Mouse (Mus musculus): ENCODE data around the gene Ccdc136.
"Not testable (repeated sequence)": the region's sequence is repeated elsewhere in the genome, so short reads cannot be mapped to it uniquely, and the experiment has no call there.

Gene Ccdc136

DNA sequence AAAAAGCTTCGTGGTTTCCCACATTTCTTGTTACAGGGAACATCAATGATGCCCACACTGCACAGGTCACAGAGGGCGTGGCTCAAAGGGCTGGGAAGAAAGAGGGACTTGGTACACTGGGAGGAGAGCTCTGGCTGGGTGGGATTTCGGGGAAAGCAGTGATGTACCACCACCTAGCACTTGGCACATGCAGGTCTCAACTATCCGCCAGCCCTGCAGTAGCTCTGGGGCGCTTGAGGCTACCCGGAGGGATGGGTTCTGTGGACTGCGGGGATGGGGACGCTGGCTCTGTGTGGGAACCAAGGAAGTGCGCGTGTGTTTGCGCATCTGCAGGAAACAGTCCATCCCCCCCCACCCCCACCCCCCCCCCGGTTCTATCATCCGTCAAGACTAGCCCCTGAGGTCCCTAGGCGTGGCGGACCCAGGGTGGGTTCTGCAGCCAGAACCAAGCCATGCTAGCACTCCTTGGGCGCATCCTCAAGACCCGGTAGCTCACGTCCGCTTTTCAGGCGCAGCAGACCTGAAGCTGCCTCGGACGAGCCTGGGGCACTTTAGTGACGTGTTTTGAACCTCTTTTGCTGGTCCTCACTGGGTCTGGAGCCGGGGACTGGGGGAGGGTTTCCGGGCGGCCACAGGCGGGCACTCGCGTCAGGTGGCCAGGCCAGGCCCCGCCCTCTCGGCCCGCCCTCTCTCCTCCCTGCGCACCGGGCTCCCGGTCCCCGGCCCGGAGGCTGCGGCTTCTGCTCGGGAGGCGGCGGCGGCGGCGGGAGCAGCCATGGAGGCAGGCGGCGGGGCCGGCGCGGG lies at the start of gene Ccdc136:
Ccdc136 (plus strand) TSS at position 400 of the 804 bp plus-strand sequence.
- peak; percentile 48 for DNase-seq (ENCODE audit: low spot score)

DNA sequence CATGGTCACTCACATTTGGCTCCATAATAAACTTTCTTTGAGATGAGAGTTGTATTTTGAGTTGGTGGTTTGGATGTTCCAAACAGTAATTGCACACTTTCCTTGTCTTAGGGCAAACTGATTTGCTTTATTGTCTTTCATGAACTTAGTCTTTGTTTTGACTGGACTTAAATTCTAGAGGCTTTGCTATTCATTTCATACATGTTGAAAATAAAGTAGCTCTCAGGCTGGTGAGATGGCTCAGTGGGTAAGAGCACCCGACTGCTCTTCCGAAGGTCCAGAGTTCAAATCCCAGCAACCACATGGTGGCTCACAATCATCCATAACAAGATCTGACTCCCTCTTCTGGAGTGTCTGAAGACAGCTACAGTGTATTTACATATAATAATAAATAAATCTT lies 49.6 kb upstream of the Ccdc136 start:
- not testable (repeated sequence) for DNase-seq (ENCODE audit: low spot score)

DNA sequence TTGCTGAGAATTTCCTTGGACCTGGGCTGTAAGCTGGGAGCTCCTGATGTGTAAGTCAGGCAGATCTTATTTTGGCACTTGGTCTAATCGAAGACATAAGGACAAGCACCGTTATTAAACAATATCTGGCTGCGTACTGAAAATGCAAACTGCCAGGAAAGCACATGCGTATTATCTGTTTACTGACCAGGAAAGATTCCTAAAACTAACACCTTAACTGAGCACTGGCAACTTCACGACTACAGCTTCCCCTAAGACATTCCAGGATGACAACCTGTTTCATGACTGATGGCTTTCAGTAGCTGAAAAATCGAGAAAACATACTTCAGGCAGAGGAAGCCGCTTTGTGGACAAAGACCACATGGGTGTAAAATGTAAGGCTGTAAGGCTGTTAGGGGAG lies 48.9 kb upstream of the Ccdc136 start:
- no peak for DNase-seq (ENCODE audit: low spot score)

DNA sequence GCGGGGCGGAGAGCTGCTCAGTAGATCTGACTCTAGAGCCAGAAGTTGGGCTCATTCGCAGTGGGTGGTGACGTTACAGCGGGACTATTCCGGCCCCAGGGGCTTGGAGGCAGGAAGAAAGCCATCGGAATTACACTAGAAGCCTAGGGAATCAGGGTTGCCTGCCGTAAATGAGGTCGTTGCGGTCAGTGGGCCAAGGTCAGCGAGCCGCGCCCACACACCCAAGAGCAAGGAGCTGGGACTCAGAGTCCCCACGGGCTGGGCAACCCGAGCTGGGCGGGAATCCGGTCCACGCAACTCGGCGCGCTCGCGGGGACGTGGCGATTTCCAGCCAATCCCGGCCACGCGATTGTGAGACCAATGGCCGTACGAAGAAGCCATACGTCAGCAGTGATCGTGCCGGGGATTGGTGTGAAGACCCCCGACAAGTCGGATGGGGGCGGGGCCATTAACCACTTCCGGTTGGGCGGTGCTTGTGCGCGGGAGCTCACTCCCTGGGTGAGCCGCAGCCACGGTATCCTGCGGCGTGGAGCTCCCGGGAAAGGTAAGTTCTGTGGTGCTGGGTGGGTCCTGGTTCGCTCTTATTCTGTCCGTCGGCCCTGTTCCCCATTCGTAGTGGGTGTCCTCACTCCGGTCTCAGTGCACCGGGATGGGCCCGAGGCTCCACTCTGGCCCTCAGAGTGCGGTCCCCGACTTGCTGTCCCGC lies 48.3 kb upstream of the Ccdc136 start, which contains the start of gene Calu:
Calu (plus strand) TSS at position 405 of the 706 bp plus-strand sequence.
- peak; percentile 100 for DNase-seq (ENCODE audit: low spot score)

DNA sequence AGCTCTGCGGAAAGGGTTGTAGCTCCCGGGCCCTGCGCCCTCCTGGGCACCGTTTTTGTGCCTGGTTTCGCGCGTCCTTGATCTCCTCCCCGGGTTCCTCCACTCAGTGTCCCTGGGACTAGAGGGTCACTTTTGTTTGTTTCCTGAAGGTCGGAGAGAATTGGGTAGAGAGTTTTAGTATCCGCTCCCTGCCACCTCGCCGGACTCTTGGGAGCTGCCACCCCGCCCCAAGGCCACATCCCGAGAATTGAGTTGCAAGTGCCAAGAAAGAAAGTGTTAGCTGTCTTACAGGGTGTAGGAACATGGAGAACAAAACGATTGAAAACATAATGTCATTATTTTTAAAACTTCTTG lies 47.8 kb upstream of the Ccdc136 start:
- no peak for DNase-seq (ENCODE audit: low spot score)

DNA sequence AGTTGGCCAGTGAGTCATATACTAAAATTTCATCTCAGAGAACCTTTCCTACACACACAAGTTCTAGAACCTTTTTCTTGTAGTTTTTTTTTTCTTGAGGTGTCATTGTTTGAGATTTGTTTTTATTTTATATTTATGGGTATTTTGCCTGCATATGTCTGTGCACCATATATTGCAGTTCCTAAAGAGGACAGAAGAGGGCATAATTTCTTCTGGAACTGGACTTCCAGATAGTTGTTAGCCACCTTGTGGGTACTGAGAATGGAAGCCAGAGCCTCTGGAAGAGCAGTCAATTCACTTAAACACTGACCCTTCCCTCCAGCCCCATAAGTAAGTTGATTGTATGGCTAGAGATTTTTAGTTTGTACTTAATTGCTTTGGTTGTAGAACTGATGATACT lies 44.5 kb upstream of the Ccdc136 start:
- no peak for DNase-seq (ENCODE audit: low spot score)

DNA sequence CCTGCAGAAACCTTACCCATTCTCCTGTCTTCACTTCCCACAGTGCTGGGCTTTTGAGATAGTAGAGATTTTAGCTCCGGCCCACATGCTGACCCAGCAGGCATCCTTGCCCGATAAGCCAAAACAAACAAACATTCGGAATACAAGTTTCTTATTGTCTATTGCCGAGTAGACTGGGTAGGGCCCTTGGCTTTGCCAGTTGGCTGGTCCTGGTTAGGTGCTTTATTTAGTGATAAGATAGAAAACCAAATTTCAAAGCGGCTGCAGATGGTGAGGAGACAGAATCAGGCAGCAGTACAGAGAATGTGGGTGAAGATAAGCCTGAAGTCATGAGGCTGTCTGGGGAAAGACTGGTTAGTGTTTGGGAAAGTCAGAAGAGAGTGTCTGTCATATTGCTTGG lies 43.3 kb upstream of the Ccdc136 start:
- no peak for DNase-seq (ENCODE audit: low spot score)

DNA sequence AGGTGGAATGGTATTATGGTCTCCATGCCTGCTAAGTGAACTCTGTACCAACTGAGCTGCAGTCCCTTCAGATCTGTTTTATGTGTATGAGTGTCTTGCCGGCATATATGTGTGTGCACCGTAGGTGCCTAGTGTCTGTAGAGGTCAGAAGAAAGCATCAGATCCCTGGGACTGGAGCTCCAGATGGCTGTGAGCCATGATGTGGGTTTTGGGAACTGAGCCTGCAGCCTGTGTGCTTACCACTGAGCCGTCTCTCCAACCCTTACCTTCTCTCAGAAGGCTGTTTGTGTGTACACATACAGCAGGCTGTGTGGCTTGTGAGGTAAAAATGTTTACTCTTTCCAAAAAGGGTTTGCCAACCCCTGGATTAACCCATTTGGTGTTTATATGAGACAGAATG lies 36.7 kb upstream of the Ccdc136 start:
- no peak for DNase-seq (ENCODE audit: low spot score)

DNA sequence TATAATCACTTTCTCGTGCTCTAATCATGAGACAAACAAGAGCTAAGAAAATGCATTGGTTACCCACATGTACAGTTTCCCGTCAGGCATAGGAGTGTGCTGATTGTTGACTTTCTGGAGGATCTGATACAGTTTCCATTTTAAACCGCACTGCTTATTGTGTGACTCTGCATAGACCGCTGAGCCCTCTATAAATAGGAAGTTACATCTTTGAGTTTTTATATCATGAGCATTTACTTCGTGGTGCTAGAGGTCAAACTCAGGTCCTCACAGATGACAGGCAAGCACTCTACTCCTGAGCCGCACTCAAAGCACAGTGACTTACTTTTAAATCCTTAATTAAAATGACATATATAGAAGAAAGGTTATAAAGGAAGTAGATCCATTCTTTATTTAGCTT lies 35.9 kb upstream of the Ccdc136 start:
- no peak for DNase-seq (ENCODE audit: low spot score)

DNA sequence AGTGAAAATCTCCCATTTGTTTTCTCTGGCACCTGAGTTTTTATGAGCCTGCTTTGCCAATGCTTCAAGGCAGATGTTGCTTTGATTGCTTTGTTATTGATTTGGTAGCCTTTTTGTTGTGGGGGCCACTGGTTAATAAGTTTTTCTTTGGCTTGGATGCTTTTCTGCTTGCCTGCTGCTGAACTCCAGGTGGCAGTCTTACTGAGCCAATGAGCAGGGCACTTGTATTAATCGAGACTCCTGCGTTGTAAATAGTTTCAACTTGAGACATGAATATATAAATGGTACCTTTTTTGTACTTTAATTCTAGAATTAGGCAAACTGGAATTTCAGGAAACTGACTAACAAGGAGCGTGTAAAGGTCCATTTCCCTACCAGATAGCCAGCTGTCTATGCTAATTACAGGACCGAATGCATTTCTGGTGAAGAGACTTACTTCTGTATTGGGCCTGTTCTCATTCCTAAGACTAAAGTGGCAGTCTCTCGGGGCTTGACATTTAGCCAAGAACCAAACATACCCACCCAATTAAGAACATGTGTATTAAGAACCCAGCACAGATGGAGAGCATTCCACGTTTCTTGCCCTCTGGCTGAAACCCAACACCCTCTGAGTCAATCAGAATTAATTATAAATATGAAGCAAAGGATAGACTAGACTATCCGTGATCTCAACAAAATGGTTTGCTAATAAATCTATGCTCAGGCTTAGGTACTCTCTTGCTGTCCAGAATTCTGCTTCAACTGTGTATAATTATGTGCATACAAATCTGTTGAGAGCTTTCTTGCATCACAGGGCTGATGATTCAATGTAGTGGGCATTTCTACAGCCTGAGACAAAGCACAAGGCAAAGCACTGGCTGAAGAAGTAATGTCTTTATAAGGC lies 33.6 kb upstream of the Ccdc136 start:
- DNase-seq (ENCODE audit: low spot score), result no peak

DNA sequence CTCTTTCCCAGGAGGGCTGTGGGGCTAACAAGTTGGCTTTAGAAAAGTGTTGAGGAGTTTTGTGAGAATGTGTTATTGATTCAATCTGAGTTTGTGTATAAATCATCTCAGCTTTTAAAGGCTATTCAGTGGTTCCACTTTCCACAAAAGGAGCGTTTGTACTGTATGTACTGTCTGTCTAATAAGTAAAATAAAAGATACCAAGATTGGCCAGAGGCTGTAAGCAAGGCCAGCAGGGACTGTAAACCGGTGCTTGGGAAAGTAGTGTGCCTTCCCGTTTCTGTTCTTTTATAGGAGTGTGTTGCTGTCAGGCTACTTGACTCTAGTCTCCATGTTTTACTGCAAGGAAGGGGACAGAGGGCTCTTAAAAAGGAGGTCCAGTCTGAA lies 33.0 kb upstream of the Ccdc136 start:
- DNase-seq (ENCODE audit: low spot score), result no peak

DNA sequence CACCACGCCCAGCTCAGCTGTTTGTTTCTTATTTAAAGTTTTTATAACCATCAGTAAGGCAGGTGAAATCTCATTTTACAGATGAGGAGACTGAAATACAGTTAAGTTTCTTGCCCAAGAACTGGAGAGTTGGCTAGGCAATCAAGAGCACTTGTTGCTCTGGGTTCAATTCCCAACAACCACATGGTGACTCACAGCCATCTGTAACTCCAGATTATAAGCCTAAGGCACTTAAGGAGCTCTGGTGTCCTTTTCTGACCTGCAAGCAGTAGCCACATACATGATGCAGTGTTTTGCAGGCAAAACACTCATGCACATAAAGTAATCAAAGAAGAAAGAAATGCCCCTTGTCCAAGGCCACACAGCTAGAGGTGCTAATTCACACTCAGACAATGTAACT lies 30.8 kb upstream of the Ccdc136 start:
- DNase-seq (ENCODE audit: low spot score), result no peak

DNA sequence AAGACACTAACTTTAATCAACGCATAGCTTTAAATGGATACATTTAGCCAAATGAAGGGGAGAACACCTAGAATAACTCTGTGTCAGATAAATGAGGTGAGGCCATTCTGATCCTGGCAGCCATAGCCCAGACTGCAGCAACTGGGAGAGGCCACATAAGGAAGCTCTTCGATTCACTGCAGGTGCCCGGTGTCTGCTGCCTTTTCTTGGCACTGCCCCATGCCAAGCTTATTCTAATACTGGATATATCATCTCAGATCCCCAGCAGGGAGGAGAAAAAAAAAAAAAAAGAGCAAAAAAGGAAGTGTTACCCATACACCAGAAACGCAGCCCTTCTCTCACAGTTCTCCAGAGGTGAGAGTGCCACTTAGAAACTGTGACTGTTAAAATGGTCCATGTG lies 18.7 kb upstream of the Ccdc136 start:
- no peak for DNase-seq (ENCODE audit: low spot score)

DNA sequence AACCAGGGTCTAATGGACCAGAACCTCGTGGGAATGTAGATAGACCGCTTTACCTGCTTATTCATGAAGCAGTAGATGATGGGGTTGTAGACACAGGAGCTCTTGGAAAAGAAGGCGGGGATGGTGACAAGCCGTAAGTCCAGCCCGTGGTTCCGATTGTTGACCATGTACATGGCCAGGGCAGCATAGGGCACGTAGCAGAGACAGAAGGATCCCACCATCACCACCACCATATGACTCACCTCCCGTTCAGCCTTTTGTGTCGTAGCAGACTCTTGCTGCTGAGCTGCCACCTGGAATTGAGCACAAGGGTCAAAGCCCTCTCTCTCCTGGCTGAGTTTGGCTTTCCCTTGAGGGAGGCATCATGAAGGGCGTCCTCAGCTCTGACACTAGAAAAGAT lies 17.4 kb upstream of the Ccdc136 start:
- DNase-seq (ENCODE audit: low spot score), result no peak

DNA sequence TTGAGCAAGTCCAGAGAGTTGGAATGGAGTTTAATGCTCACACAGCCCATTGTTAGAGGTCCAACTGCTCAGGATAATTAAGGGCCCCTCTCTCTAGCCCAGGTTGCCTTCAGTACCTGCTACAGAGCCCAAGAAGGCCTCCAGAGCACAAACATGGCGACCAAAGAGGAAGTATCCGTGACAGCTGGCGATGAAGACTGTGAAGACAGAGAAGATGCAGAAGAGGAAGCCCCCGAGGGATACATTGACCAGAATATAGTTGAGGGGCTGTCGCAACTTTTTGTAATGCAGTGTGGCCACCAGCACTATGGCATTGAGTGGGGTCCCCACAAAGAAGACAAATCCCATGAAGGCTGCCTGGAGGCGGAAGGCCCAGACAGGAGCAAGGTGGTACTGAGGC lies 16.2 kb upstream of the Ccdc136 start:
- DNase-seq (ENCODE audit: low spot score), result no peak

DNA sequence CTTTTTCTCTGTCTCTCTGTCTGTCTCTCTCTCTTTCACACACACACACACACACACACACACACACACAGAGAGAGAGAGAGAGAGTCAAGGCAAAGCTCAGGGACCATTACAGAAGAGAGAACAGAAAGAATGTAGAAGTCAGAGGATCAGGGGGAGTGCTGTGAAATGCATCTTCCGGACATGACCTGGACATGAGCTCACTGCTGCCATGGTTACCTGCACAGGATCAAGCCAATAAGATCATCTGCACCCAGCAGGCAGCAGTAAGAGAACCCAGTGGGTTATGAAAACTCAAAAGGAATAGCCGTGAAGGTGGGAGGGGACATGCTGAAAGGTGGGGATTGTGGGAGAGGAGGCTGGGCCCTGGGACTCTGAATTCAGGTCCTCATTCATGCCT lies 13.7 kb upstream of the Ccdc136 start:
- no peak for DNase-seq (ENCODE audit: low spot score)

DNA sequence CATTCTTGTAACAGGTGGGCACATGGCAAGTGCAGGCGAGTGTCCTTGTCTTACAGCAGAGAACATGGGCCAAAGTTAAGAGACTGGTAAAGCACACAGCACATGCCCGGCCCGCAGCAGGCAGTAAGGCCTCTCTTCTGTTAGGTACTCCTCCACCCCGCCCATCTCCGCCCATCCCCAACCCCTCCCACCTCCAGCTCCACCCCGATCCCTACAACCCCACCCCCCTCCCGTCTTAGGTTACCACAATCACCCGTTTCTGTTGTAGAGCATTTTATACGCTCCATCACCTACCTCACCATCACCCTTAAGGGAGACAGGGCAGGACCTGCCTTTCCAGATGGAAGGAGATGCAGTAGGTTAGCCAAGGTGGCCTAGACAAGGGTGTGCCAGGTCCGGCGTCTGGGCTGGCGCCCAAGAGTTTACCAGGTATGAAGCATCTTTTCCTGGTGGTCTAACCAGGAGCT lies 8.0 kb upstream of the Ccdc136 start, which contains the start of gene Opn1sw:
Opn1sw (minus strand) TSS at position 417 of the 467 bp plus-strand sequence.
- no peak for DNase-seq (ENCODE audit: low spot score)

DNA sequence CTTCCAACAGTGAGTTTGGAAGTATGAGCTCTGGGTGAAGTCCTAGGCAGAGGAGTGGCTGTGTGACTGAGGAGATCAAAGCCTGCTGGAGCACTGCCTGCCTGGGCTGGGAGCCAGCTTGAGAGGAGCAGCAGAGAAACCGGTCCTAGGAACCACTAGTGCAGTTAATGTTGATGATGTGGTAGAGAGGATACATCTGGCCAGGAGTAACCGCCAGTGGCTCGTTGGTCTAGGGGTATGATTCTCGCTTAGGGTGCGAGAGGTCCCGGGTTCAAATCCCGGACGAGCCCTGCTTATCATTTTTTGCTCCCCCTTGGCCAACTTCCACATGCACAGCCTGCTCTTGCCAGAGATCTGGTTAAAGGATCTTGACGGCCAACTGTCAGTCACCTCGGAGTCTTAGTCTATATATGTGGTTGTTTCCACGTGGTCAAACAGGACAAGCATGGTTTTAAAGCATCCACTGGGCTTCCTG lies 7.5 kb upstream of the Ccdc136 start:
- peak; percentile 83 for DNase-seq (ENCODE audit: low spot score)

DNA sequence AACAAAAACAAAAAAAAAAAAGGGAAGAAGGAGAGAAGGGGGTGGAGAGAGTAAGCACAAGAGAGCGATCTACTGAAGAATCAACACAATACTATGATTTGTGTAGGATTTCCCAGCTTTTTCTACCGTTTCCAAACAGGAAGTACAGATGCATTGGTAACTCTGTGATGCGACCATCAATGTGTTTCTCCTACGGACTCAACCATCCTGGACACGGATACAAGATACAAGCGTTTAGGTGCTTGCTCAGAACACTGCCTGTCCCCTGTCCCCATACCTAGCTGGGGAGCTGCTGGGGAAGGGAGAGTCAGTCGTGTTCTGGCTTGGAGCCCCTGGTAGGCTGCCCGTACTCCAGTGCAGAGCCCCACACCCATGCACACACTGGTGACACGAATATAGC lies 6.7 kb upstream of the Ccdc136 start:
- no peak for DNase-seq (ENCODE audit: low spot score)

DNA sequence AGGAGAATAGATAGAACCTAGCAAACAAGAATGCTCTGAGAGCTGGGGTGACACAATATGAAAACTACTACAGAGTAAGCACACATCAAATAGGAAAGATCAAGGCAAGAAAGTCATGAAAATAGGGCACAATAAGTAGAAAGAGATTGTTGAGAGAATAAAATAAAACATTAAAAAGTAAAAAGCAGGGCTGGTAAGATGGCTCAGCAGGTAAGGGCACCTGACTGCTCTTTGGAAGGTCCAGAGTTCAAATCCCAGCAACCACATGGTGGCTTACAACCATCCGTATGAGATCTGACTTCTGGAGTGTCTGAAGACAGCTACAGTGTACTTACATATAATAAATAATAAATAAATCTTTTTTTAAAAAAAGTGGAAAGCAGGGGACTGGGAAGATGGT lies 5.6 kb upstream of the Ccdc136 start:
- DNase-seq (ENCODE audit: low spot score), result not testable (repeated sequence)

DNA sequence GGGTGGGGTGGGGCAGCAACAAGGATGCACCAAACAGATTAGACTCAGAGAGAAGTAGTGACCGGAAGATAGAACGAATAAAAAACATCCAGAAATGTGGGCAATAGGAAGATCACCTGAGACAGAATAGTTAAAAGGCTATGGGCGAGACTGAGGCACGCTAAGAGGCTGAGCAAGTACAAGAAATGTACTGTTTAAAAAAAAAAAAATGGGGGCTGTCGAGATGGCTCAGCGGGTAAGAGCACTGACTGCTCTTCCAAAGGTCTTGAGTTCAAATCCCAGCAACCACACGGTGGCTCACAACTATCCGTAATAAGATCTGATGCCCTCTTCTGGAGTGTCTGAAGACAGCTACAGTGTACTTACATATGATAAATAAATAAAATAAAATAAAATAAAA lies 4.9 kb upstream of the Ccdc136 start:
- not testable (repeated sequence) for DNase-seq (ENCODE audit: low spot score)

DNA sequence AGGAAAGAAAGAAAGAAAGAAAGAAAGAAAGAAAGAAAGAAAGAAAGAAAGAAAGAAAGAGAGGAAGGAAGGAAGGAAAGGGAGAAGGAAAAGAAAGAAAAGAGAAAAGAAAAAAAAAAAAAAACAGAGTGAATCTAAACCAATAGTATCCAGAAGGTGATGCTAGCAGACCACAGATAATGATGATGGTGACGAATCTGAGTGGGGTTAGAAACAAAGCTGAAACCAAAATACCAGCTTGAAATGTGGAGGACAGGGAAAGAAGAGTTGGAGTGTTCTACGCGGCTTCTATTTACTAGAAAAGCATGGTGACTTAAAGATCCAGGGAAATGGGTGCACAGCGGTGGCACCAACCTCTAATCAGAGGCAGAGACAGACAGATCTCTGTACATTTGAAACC lies 4.3 kb upstream of the Ccdc136 start:
- no peak for DNase-seq (ENCODE audit: low spot score)
